Mouse (Mus musculus) spleen, postnatal 4 days (tissue): ENCODE data around the gene Elfn1.

Experiments used
- DNase-seq, 2 experiments: peaks; one replicate each; pipeline ENCODE4 v3.0.0; 2022; ENCODE audit warnings: low spot score in 2 of 2

Elfn1 gene

DNA sequence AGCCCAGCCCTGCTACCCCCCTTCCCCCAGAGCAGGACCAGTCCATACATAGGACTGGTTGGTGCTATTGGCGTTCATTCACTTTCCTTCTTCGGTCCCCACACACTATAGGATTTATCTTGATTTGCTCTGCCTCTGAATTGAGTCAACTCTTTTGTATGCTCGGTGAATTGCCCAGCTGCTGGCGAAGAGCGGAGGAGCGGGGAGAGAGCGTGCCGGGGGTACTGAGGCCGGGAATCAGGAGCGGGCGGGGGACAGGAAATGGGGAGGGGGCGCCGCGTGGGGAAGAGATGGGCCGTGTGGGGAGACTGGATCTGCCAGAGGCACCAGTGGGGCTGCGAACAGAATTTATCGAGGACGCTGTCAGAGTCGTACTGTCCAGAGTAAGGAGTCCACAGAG is 3.8 kb downstream of the Elfn1 start:
- DNase-seq = no peak

DNA sequence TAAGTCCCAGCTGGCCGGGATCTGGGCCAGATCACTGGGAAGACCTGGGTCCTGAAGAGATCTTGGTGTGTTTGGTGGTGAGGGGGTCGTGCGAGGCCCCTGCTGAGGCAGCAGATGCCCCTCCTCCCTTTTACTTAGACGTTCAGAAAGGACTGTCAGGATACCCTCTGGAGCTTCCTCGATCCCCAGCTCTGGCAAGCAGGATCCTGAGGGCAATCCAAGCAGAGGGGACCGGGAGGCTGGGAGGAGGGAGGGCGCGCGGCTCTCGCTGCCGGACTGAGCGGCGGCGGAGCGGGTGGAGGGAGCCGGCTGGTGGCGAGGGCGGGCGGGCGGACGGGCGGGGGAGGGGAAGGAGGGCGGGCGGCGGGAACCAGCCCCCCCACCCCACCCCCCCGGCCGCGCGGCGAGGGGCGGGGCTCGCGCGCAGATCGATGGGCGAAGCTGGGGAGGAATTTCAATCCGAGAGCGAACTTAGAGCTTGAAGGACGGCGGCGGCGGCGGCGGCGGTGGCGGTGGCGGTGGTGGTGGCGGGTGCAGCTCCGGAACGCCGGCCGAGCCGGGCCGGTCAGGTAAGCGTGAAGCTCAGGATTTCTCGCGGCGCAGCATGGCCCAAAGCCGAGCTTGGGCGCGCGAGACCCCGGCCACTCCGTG is 4.5 kb downstream of the Elfn1 start:
- peak in 1 of 2 experiments; percentile 59 for DNase-seq

DNA sequence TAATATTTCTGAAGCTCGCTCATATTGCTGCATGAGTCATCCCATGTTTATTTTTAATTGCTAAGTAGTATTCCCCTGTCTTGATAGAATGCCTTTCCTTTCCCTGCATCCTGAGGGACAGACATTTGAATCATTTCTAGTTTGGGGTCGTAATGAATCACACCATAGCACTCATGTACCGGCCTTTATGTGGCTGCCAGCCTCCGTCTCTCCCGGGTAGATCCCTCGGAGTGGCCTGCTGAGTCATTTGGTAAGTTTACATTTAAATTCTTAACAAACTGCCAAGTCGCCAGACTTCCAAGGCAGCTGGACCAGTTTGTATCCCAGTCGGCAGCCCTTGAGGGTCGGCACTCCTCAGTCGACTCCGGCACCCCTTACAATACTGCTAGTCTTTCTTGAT is 13.9 kb downstream of the Elfn1 start:
- DNase-seq = no peak

DNA sequence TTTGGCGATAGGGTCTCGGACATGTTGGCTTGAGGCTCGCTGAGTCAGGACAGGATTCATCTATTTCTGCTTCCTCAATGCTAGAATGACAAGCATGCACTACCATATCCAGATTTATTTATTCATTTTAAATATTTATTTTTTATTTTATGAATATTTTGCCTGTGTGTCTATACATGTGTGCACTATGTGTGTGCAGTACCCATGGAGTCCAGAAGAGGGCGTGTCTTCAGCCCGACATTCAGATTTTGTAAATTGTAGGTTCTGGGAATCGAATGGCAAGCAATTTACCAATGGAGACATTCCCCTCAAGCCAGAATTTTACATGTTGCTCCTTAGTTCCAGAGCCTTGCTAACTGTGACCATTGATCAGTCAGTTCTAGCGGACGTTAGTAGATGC is 16.1 kb downstream of the Elfn1 start:
- DNase-seq = no peak

DNA sequence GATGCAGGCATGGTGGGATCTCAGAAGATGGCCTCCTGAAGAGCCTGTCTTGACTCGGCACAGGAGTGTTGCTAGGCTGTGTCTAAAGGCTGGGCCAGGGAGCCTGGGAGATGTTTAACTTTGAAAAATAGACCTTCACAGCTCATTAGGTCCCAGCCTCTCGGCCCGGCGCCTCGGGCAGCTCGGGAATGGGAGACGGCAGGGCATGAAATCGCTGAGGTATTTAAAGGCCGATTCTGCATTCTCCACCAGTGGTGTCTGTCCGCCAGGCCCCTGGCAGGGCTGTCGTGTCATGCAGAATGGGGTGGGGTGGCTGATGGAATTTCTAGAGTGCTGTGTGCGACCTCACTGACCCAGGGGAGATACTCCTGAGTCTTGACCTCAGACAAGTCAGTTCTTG is 22.4 kb downstream of the Elfn1 start:
- no peak for DNase-seq

DNA sequence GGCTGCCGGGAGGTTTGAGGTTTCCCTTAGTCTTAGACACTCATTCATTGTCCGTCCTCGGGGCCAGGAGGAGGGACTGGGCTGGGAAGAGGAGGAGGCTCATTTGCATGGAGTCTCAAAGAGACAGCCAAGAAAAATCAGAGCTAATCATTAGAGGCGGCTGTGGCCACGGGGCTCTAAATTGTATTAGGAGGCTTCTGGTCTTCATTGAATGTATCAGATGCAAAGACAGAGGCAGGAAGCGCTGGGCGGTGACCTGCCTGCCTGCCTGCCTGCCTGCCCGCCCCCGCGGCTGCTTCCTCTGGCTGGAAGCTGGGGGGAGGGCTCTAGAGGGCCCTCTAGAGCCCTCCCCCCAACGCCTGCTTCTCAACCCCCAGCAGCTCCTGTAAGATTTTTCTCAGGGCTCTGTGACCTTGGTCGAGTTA is 23.2 kb downstream of the Elfn1 start:
- DNase-seq = no peak

DNA sequence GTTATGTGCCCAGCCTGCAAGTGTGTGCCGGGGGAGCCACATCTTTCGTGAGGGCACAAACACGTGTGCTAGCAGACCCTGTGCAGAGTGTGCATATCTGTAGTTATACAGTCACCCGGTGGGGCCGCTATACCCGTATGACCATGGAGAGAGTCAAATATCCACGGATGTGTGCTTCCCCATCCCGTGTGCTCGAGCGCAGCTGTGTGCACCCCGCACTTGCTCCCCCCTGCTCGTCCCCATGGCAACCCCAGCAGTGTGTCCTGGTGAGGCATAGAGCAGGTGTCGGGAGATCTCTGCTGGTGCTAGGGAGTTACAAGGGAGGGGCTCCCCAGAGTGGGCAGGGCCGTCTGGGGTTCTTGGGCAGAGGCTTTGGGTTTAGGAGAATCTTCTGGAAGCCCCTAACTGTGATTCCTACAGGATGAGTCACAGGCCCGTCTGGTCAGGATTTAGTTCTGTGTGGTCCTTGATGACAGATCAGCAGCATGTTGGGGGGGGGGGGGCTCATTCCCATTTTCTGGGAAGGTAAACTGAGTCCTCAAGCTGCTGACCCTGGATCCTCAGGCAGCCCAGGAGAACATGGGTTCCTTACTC is 24.3 kb downstream of the Elfn1 start:
- DNase-seq = no peak

DNA sequence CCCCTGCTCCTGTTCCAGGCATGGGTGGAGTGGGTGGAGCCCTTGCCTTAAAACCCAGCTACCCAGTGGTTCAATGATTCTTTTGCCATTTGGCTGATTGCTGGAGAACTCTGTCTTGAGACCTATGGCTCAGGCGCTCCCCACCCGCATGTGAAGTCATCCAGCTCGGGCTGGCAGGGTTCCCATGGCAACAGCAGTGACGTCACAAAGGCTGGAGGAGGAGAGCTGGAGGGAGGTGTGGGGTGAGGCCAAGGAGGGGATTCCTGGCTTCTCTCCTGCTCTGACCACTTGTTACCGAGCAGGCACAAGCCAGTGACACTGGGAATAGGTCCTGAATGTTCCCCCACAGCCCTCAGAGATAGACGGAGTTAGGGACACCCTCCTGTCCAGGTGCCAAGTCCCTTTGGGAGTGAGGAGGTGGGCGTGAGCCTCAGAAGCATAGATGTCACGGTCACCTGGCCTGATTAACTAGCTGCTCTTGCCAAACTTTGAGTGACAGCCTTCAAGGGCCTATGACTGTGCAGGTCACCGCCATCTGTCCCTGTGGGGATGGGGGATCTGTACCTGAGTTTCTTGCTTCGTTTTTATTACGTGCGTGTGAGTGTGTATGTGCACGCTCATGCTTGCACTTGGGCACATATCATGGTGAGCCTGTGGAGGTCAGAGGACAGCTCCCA is 25.0 kb downstream of the Elfn1 start:
- DNase-seq = no peak

DNA sequence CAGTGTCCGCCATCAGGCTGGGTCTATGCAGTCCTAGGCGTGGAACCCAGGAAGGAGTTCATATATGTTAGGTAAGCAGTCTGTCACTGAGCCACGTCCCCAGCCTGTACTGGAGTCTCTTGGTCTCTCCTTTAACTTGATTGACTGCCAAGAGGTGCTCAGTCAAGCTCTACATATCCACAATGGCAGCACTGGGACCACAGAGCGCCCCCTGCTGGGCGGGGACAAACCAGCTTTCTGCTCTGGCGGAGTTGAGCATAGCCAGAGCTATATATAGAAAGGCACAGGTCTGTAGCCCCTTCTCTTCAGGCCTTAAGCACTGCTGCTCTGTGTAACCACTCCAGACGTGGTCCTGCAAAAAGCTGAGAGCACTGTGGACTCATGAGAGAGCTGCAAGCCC is 25.7 kb downstream of the Elfn1 start:
- DNase-seq = peak; percentile 48 to 81

DNA sequence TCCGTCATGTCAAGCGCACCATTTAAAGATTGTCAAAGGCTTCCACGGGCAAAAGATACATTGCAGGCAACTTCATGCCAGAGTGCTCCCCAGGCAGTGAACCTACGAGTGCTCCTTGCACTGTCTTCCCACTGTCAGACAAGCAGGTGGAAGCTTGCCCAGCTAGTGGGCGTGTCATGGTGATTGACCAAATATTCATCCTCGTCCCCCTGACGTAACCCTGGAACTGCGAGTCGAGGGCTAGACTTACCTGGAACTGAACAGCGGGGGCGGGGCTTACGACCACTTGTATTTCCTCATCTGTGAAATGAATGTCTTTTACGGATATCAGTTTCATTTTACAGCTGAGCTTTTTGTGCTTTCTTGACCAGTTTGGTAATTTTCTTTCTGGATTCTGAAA is 28.7 kb downstream of the Elfn1 start:
- no peak for DNase-seq

DNA sequence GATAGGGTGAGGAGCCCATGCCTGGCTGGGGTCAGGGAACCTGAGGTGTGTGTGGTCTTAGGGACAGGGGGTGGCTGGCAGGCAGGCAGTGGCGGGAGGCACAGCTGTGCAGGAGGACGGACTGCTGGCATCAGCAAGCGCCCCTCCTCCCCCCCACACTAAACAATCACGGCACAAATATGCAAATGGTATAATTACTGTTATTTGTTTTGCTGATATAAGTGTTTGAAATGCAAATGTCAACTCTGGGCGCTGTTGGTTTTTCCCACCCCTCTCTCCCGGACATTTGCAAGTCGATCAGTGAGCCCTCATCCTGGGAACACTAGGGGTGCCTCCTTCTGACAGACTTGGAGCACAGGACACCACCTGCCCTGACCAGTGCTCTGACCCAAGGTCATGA is 37.0 kb downstream of the Elfn1 start:
- DNase-seq = no peak

DNA sequence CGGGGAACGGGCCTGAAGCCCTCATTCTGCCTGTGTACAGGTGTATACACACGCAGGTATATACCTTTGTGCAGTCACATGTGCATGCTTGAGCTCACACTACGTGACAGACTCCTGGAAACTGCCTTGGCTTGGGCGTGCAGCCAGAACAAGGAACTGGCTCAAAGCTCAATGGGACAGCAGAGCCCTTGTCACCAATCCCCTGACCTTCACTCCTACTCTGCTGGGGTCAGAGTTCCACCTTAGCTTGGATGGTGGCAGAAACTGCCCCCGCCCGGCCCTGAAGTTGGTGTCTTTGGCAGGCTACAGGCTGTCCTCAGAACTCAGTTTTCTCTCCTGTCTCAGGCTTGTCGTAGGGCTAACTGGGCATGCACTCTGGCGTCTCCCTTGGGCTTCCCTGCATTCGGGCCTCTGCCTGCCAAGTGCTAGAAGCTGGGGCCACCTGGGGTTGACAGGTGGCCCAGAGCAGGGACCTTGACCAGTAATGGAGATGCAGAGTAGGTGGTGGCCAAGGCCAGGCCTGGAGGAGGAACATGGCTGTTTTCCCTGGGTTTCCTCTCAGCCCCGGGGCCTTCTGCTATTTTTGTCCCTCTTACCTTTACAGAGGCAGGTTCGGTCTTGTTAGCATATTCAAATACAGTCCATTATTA is 38.1 kb downstream of the Elfn1 start:
- no peak for DNase-seq

DNA sequence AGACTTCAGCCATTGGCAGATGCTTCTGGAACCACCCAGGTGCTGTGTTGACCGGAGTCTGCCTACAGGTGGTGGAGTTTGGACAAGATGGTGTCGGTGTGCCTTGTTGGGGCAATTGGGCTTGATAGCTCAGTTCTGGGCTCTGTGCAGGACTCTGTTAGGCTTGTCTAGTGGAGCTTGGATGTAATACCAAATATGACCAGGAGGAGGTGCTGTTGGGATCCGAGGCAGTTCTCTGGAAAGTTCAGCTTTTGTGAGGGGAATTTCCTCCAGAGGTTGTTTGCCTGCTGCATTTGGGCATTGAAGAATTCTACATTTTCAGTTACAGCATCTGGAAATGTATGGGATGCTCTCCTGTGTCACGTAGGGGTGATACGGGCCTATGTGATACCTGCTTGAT is 39.7 kb downstream of the Elfn1 start:
- DNase-seq = peak; percentile 40 to 76

DNA sequence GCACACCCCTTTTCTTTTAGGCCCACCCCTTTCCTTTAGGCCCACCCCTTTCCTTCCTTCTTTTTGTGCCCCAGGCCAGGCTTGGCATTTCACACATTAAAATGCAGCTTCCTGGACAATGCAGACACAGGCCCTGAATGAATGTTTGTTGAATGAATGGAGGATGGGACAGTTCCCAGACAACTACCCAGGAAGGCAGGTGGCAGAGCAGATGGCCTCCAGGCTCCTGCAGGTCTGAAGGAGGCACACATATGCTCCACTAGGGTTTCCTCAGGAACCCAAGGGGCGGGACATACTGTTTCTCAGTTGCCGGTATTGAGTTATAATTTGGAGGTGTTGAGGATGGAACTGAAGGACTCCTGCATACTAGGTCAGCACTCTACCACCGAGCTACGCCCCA is 40.8 kb downstream of the Elfn1 start:
- DNase-seq = no peak

DNA sequence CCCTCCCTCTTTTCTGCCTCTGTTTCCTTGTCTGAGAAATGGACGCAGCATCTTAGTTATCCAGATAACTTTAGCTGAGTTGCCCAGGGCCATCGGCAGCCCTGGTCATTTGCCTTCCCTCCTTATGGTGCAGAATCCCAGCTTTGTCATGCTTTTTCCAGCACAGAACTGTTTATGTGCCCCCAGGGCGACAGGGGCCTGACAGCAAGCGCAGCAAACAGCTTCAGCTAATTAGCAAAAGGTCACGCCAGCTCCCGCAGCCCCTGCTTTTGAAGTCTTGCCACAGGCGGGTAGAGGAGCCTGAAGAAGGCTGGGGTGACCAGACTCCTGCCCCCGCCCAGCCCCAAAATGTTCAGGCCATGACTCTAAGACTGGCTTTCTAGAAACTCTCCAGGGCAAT is 41.6 kb downstream of the Elfn1 start:
- no peak for DNase-seq

DNA sequence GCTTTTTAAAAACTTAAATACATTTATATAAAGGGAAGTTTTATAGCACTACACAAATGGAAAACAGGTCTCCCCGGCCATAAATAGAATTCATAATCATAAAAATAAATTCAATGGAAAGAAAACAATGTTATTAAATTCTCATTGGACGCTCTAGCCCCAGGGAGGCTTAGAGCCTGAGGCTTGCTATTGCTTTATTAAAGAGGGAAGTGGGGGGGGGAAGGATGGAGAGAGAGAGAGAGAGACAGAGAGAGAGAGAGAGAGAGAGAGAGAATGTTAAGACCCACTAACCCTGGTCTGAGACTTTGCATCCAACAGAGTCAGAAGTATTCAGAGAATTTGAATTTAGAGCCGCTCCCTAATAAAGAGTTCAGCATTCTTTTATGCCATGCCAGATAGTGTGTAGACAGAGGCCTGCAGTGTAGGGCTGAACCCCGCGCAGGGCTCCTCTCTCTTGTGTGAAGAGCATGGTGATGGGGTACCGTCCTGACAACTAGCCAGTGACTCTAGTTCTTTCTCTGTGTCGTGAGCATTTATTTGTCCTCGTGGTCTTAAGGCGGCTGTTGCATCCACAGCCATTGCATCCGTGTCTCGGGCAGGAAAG is 42.3 kb downstream of the Elfn1 start:
- no peak for DNase-seq

DNA sequence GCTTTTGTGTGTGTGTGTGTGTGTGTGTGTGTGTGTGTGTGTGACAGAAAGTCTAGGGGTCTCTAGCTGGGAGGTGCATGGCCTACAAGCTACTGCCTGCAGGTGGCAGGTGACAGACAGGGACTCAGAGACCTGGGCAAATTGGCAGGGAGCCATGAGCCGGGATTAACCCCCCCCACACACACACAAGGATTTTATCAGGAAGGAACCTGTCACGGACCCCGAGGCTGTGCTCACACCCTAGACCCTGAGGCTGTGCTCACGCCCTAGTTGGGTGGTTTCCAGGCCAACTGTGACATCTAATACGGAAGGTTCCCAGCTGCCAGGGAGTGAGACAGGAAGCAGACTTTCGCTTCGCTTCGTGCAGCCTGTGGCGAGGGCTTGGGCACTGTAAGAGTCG is 49.1 kb downstream of the Elfn1 start:
- DNase-seq = no peak

DNA sequence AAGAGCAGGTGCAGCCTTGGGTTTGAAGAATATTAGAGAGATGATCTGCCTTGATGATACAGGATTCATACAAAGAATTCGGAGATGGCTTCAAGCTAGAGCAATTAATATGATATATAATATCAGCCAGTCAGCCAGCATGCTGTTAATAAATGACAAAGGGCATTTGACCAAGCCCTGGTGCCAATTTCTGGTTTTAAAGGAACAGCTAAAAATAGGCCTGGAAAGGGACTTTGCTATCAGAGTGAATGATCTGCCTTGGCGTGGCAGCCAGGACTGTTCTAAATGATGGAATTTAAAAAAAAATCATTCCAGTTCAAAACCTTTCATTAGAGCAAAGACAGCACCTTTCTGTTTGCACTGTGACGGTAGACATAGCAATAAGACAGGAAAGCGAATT is 52.0 kb downstream of the Elfn1 start:
- DNase-seq = no peak

DNA sequence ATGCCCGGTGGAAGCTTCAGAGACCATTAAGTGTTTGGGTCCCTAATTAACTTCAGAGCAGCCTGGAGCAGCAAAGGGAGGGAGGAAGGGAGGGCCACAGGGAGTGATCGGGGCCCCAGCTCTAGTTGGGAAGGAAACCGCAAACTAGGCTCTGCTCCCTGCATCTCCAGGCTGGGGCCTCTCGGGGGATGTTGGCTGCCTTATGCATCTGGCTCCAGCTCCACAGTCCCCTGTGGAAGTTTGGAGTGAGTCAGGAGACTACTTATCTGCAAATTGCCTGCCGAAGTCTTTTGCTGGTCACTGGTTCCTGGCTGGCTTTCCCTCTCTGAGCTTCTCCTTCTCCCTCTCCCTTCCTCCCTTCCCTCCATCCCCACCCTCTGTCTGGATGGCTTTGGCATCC is 56.6 kb downstream of the Elfn1 start:
- no peak for DNase-seq

DNA sequence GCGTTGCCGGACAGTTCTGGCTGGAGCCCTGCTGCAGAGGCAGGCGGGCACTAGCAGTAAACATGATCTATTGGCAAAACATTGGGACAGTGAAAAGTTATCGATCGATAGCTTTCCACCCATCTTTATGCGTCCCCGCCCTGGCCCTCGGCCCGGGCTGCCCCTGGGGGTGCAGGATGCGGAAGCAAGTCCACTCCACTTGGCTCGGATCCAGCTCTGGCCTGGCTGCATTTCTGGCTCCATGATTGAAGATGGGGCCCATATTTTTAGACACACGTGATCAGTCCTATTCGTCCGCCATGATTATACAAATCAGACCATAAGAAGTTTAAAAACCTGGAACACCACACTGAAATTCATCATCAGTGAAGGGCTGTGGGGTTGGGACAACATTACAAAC is 57.9 kb downstream of the Elfn1 start:
- DNase-seq = no peak

DNA sequence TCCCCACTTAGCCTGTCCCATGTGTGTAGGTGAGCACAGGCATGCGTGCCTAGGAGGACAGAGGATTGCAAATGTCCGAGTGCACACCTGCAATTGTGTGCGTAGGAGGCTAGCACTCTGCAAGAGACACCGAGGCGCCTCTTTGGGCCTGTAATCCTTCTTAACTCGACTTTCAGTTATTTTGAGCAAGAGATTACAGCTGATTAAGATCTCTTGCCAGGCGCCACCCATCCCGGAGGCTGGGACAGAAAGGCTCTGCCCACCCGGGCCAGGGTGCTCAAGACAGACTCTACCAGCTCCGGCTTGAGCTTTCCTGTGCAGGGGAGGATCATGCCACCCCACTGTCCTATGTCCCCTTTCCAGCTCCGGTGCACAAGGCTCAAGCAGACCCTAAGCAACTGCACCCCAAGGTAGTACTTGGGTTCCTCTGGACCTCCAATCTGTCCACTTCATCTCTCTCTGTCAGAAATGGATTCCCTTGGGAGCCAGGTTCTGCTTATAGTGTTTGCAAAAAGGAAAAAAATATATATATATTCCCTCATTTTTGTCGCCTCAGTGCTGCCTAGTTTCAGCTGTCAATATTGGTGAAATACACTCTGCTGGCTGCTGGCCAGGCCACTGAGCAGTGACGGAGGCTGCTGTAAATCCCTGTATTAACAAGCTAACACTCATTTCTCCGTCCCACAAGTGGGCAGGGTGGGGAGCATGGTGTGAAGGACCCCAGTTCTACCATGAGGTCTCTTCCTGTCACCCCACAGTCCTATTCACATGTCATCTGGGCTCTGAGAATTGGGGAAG is 61.6 kb downstream of the Elfn1 start:
- DNase-seq = no peak

DNA sequence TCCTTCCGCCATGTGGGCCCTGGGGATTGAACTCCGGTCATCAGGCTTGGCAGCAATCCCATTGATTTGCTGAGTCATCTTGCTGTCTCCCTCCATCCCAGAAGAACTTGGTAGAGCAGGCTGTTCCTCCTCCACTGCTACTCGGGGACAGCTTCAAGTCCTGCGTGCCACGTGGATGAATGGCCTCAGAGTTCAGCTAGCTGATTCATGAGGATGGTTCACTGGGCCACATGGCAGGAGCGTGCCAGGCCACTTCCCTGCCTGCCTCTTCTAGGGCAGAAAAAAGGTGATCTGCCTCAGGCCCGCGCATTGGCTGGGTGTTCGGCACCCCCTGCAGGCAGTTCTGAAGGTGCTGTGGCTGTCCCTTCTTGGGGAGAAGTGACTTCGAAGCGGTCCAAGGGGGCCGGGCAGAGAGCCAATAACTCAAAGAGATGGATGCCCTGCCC is 62.5 kb downstream of the Elfn1 start:
- peak in 1 of 2 experiments; percentile 20 for DNase-seq
